Mouse (Mus musculus) c-Kit-positive CD71-positive TER-119-positive erythroid progenitor cells, embryonic 14.5 days (primary cell): Measurements from ENCODE around the gene Gm10375.
"Not testable (repeated sequence)": the region's sequence is repeated elsewhere in the genome, so short reads cannot be mapped to it uniquely, and the experiment has no call there.

Source experiments
- DNase-seq: peaks from one replicate; pipeline ENCODE4 v3.0.0-alpha.2; 2013; ENCODE audit warnings: low spot score

Gm10375 gene

GRCm38 (mm10) chr14:43607913-43608312 lies at the start of gene Gm10375:
TSS of gene Gm10375 (minus strand) at chr14:43608013.
- DNase-seq, result not testable (repeated sequence)

- DNase-seq, result not testable (repeated sequence)
These were observed 28.8 kb downstream of the Gm10375 start, which contains the start of gene Gm17654 for GRCm38 (mm10) chr14:43579046-43579445. TSS of gene Gm17654 (minus strand) at chr14:43579146.

- not testable (repeated sequence) for DNase-seq
These were observed 29.8 kb downstream of the Gm10375 start for GRCm38 (mm10) chr14:43577969-43578368.
